Mouse (Mus musculus) small intestine, adult 2 months (tissue): Measurements from ENCODE around the gene Slc17a7.

Experiments used
- CTCF ChIP-seq: fragments of 200-500 bp; IDR thresholded peaks from 2 replicates; pipeline ENCODE4 v1.5.1; 2012; ENCODE audit warnings: low read depth, mild to moderate bottlenecking, control low read depth, inconsistent platforms, low read length, moderate library complexity, mixed read lengths; ENCODE audit not compliant: insufficient replicate concordance, insufficient read length; ENCODE audit errors: extremely low read depth
- POLR2A ChIP-seq: fragments of 200-500 bp; IDR thresholded peaks from 2 replicates; pipeline ENCODE4 v1.6.1; 2012; ENCODE audit warnings: low read depth, mild to moderate bottlenecking, control low read depth, inconsistent platforms, low read length, moderate library complexity

GRCm38 (mm10) chr7:45131850-45132249 lies 31.9 kb upstream of the Slc17a7 start:
- TF ChIP-seq CTCF (no peak), POLR2A (no peak)
